Mouse (Mus musculus): ENCODE results near the gene Egln3. TPM values are rescaled to one million over a fixed set of nuclear protein-coding genes. Genes with fewer than 3 reads are reported as not detected.

Egln3 gene
- polyA plus RNA-seq, 1 experiment from 2014 or later, result 11.6 TPM

- H3K4me1 ChIP-seq (replicated peaks; ENCODE audit: control insufficient read depth, insufficient read depth, low read length), result peaks cover 34% of the 10 kb centered on the region
- peak overlapping the region; percentile 48 for H3K27ac ChIP-seq (ENCODE audit: low read depth, low read length)
These were observed 15.7 kb downstream of the Egln3 start for GRCm38 (mm10) chr12:54187812-54188600.

GRCm38 (mm10) chr12:54186926-54187623 is 16.6 kb downstream of the Egln3 start:
- H3K9me3 ChIP-seq (ENCODE audit: control insufficient read depth, low read length), result no peaks in the 10 kb centered on the region
- H3K4me2 ChIP-seq, result no peak overlapping the region
- H3K4me3 ChIP-seq (ENCODE audit: low read depth, low read length), result no peak overlapping the region
- H3K9ac ChIP-seq (ENCODE audit: low read depth, low read length), result no peak overlapping the region
- no peak for ATAC-seq (replicated peaks; ENCODE audit: low FRiP score)
- H3K4me1 ChIP-seq (replicated peaks; ENCODE audit: control insufficient read depth, insufficient read depth, low read length), result peaks cover 26% of the 10 kb centered on the region
- no peaks in the 10 kb centered on the region for H3K36me3 ChIP-seq (ENCODE audit: control insufficient read depth, insufficient read depth, low read length)
- no peak for DNase-seq (ENCODE audit: low spot score)
- peaks cover 3% of the 10 kb centered on the region; the same call in 1 of the 2 replicates for H3K27me3 ChIP-seq (replicated peaks; ENCODE audit: control insufficient read depth, insufficient read depth, low read length)
- peak overlapping the region; percentile 48; the same call in 1 of the 2 replicates for H3K27ac ChIP-seq (ENCODE audit: low read depth, low read length)
- 43% methylated on average over 14 of the region's 14 CpGs for WGBS

More at GRCm38 (mm10) chr12:54187812-54188600, 15.7 kb downstream of the Egln3 start:
- peak overlapping the region; percentile 31 for H3K4me2 ChIP-seq
- WGBS, result 26% methylated on average over 17 of the region's 17 CpGs
- no peak overlapping the region for H3K9ac ChIP-seq (ENCODE audit: low read depth, low read length)
- H3K36me3 ChIP-seq (ENCODE audit: control insufficient read depth, insufficient read depth, low read length), result no peaks in the 10 kb centered on the region
- peaks cover 3% of the 10 kb centered on the region; the same call in 1 of the 2 replicates for H3K27me3 ChIP-seq (replicated peaks; ENCODE audit: control insufficient read depth, insufficient read depth, low read length)
- no peak overlapping the region for H3K4me3 ChIP-seq (ENCODE audit: low read depth, low read length)
- DNase-seq (ENCODE audit: low spot score), result no peak
- ATAC-seq (replicated peaks; ENCODE audit: low FRiP score), result no peak
- H3K9me3 ChIP-seq (ENCODE audit: control insufficient read depth, low read length), result no peaks in the 10 kb centered on the region

- no peaks in the 10 kb centered on the region for H3K36me3 ChIP-seq (ENCODE audit: control insufficient read depth, insufficient read depth, low read length)
- H3K27ac ChIP-seq (ENCODE audit: low read depth, low read length), result no peak overlapping the region
- ATAC-seq (replicated peaks; ENCODE audit: low FRiP score) (no peak), DNase-seq (ENCODE audit: low spot score) (no peak)
- no peak overlapping the region for H3K9ac ChIP-seq (ENCODE audit: low read depth, low read length)
- H3K27me3 ChIP-seq (replicated peaks; ENCODE audit: control insufficient read depth, insufficient read depth, low read length), result peaks cover 3% of the 10 kb centered on the region; the same call in 1 of the 2 replicates
- H3K9me3 ChIP-seq (ENCODE audit: control insufficient read depth, low read length), result no peaks in the 10 kb centered on the region
- 72% methylated on average over 7 of the region's 7 CpGs for WGBS
- H3K4me2 ChIP-seq, result no peak overlapping the region
- H3K4me3 ChIP-seq (ENCODE audit: low read depth, low read length), result no peak overlapping the region
- H3K4me1 ChIP-seq (replicated peaks; ENCODE audit: control insufficient read depth, insufficient read depth, low read length), result peaks cover 14% of the 10 kb centered on the region
These were observed 19.4 kb downstream of the Egln3 start for GRCm38 (mm10) chr12:54184264-54184663.

DNA sequence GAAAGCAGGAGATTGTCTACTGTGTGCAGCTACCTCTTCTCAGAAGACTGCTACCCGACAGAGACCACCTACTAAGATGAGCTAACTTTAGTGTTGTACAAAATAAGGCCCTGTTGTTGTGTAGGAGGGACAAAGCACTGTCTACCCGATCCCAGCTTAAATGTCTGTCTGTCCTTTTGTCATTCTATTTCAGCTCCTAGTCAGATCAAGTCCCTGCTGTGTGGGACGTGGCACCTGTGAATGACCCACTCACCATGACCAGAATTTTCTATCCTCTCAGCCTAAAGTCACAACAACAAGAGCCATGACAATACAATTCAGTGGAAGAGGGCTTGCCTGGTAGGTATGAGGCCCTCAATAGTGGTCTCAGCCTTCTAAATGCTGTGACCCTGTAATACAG is 25.3 kb downstream of the Egln3 start:
- no peak overlapping the region for H3K4me2 ChIP-seq
- no peaks in the 10 kb centered on the region for H3K36me3 ChIP-seq (ENCODE audit: control insufficient read depth, insufficient read depth, low read length)
- no peaks in the 10 kb centered on the region for H3K4me1 ChIP-seq (replicated peaks; ENCODE audit: control insufficient read depth, insufficient read depth, low read length)
- ATAC-seq (replicated peaks; ENCODE audit: low FRiP score), result no peak
- no peak for DNase-seq (ENCODE audit: low spot score)
- H3K27ac ChIP-seq (ENCODE audit: low read depth, low read length), result no peak overlapping the region
- H3K9ac ChIP-seq (ENCODE audit: low read depth, low read length), result no peak overlapping the region
- H3K4me3 ChIP-seq (ENCODE audit: low read depth, low read length), result no peak overlapping the region
- no peaks in the 10 kb centered on the region for H3K9me3 ChIP-seq (ENCODE audit: control insufficient read depth, low read length)
- H3K27me3 ChIP-seq (replicated peaks; ENCODE audit: control insufficient read depth, insufficient read depth, low read length), result no peaks in the 10 kb centered on the region
- 75% methylated on average over 3 of the region's 3 CpGs for whole genome bisulfite sequencing

GRCm38 (mm10) chr12:54168786-54169185 is 34.9 kb downstream of the Egln3 start:
- Histone ChIP-seq H3K27ac (ENCODE audit: low read depth, low read length) (no peak overlapping the region), H3K27me3 (replicated peaks; ENCODE audit: control insufficient read depth, insufficient read depth, low read length) (no peaks in the 10 kb centered on the region), H3K9me3 (ENCODE audit: control insufficient read depth, low read length) (no peaks in the 10 kb centered on the region), H3K4me1 (replicated peaks; ENCODE audit: control insufficient read depth, insufficient read depth, low read length) (no peaks in the 10 kb centered on the region), H3K36me3 (ENCODE audit: control insufficient read depth, insufficient read depth, low read length) (no peaks in the 10 kb centered on the region), H3K4me2 (no peak overlapping the region), H3K4me3 (ENCODE audit: low read depth, low read length) (no peak overlapping the region), H3K9ac (ENCODE audit: low read depth, low read length) (no peak overlapping the region)
- 82% methylated on average over 4 of the region's 4 CpGs for WGBS
- no peak for DNase-seq (ENCODE audit: low spot score)
- ATAC-seq (replicated peaks; ENCODE audit: low FRiP score), result no peak

GRCm38 (mm10) chr12:54167737-54168136 is 35.9 kb downstream of the Egln3 start:
- Histone ChIP-seq H3K9ac (ENCODE audit: low read depth, low read length) (no peak overlapping the region), H3K4me2 (no peak overlapping the region), H3K9me3 (ENCODE audit: control insufficient read depth, low read length) (no peaks in the 10 kb centered on the region), H3K4me3 (ENCODE audit: low read depth, low read length) (no peak overlapping the region), H3K4me1 (replicated peaks; ENCODE audit: control insufficient read depth, insufficient read depth, low read length) (no peaks in the 10 kb centered on the region), H3K27ac (ENCODE audit: low read depth, low read length) (no peak overlapping the region), H3K27me3 (replicated peaks; ENCODE audit: control insufficient read depth, insufficient read depth, low read length) (no peaks in the 10 kb centered on the region), H3K36me3 (ENCODE audit: control insufficient read depth, insufficient read depth, low read length) (no peaks in the 10 kb centered on the region)
- WGBS, result 81% methylated on average over 6 of the region's 6 CpGs
- no peak for DNase-seq (ENCODE audit: low spot score)
- ATAC-seq (replicated peaks; ENCODE audit: low FRiP score), result no peak

- 46% methylated on average over 6 of the region's 6 CpGs for WGBS
- H3K4me2 ChIP-seq, result no peak overlapping the region
- DNase-seq (ENCODE audit: low spot score) (no peak), ATAC-seq (replicated peaks; ENCODE audit: low FRiP score) (no peak)
- H3K9ac ChIP-seq (ENCODE audit: low read depth, low read length), result no peak overlapping the region
- no peaks in the 10 kb centered on the region for H3K36me3 ChIP-seq (ENCODE audit: control insufficient read depth, insufficient read depth, low read length)
- H3K9me3 ChIP-seq (ENCODE audit: control insufficient read depth, low read length), result no peaks in the 10 kb centered on the region
- no peaks in the 10 kb centered on the region for H3K27me3 ChIP-seq (replicated peaks; ENCODE audit: control insufficient read depth, insufficient read depth, low read length)
- no peak overlapping the region for H3K27ac ChIP-seq (ENCODE audit: low read depth, low read length)
- peaks cover 8% of the 10 kb centered on the region for H3K4me1 ChIP-seq (replicated peaks; ENCODE audit: control insufficient read depth, insufficient read depth, low read length)
- H3K4me3 ChIP-seq (ENCODE audit: low read depth, low read length), result no peak overlapping the region
These were observed 39.0 kb downstream of the Egln3 start for GRCm38 (mm10) chr12:54164724-54165050.

DNA sequence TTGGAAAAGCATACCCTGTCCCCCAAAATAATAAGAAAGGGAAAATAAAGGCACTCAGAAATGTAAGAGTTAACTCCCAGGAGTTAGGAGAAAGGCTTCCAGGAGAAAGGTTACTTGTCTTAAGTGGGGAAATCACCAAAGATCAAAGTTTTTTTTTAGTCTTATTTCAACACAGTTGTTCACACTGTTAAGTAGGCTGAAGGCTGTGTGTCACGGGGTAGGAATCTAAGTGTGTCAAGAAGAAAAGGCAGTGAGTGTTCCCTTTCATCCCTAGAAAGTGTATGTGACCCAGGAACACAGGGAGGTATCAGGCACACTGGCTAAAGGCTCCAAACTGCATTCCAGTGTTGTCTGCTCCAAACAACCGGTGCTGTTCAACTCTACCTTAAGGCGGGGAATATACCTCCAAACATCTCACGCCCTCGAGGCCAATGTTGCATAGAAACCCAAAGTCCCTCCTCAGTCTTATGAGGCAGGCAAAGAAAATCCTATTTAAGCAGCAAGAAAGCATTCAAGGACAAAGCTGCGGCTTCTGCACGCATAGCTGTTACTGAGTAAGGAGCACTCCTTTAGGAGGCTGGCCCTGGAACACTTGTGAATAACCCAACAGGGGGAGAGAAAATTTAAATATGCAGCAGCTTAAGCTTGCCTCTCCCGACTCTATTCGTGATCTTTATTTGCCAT is 39.5 kb downstream of the Egln3 start:
- DNase-seq (ENCODE audit: low spot score) (no peak), ATAC-seq (replicated peaks; ENCODE audit: low FRiP score) (no peak)
- H3K27me3 ChIP-seq (replicated peaks; ENCODE audit: control insufficient read depth, insufficient read depth, low read length), result no peaks in the 10 kb centered on the region
- H3K4me2 ChIP-seq, result no peak overlapping the region
- no peak overlapping the region for H3K9ac ChIP-seq (ENCODE audit: low read depth, low read length)
- no peaks in the 10 kb centered on the region for H3K9me3 ChIP-seq (ENCODE audit: control insufficient read depth, low read length)
- no peak overlapping the region for H3K4me3 ChIP-seq (ENCODE audit: low read depth, low read length)
- no peak overlapping the region for H3K27ac ChIP-seq (ENCODE audit: low read depth, low read length)
- 37% methylated on average over 9 of the region's 9 CpGs for WGBS
- no peaks in the 10 kb centered on the region for H3K36me3 ChIP-seq (ENCODE audit: control insufficient read depth, insufficient read depth, low read length)
- peaks cover 8% of the 10 kb centered on the region for H3K4me1 ChIP-seq (replicated peaks; ENCODE audit: control insufficient read depth, insufficient read depth, low read length)
